Mouse (Mus musculus) brown adipose tissue, adult 24 weeks (tissue): ENCODE results near the gene Rrp7a. TPM values are rescaled to one million over a fixed set of nuclear protein-coding genes. Genes with fewer than 3 reads are reported as not detected.

Experiments
- H3K27ac ChIP-seq: fragments of 200-500 bp; replicated peaks from 2 replicates; pipeline ENCODE4 v1.5.1; 2012; ENCODE audit warnings: low read depth, mild to moderate bottlenecking, low read length
- H3K4me1 ChIP-seq: fragments of 200-500 bp; 2 replicates; pipeline ENCODE4 v1.6.1; 2012; ENCODE audit warnings: low read length, mixed read lengths; ENCODE audit not compliant: control insufficient read depth, insufficient read depth, insufficient read length
- H3K4me3 ChIP-seq: fragments of 200-500 bp; 2 replicates; pipeline ENCODE4 v1.5.1; 2012; ENCODE audit warnings: low read depth, mild to moderate bottlenecking, low read length, moderate library complexity; ENCODE audit not compliant: insufficient read depth
- polyA plus RNA-seq: library from polyadenylated mRNA; stranded (reverse); fragments of >200 nt; gene quantifications from 2 replicates; pipeline ENCODE4 v1.2.4, GENCODE M21; 2012; ENCODE audit not compliant: missing spikeins, insufficient read depth, insufficient read length

Rrp7a gene
- polyA plus RNA-seq, 1 experiment: 18.3 TPM

DNA sequence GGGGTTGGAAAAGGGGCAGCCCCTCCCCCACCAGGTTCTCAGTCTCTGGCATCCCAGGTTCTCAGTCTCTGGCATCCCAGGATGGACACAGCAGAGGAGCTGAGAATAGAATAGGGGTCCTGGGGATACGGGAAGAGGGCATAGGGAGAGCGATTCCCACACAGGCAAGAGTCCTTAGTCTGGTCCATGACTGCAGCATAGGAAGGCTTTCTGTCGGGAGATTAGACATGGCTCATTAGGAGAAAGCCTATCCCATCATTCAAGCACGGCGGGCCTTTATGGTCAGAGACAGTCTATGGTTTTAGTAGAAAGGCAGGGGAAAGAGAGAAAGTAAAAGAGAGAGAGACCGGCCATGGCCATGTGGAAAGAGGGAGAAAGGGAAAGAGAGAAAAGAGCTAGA is 14.8 kb downstream of the Rrp7a start:
- Histone ChIP-seq H3K4me3 (no peak overlapping the region), H3K27ac (no peak overlapping the region), H3K4me1 (no peaks in the 10 kb centered on the region)

GRCm38 (mm10) chr15:83106426-83106825 is 16.2 kb downstream of the Rrp7a start:
- Histone ChIP-seq H3K4me3 (no peak overlapping the region), H3K4me1 (no peaks in the 10 kb centered on the region), H3K27ac (no peak overlapping the region)

DNA sequence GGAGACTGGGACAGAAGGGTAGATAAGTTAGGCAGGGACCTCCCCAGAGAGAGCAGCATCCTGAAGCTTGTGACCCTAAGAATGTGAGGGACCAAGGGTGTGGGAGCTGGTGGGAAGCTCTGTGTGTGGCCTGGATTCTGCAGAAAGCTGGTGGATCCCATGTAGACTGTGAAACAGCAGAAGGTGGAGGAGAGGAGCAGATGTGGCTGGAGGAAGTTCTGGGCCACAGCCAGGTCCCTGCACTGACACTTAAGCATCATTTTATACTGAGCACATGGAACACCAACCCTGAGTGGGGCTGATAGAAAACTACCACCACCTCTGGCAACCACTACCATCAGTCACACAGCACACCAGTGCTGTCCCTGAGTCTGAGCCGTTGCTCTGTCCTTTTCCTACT is 19.5 kb downstream of the Rrp7a start:
- H3K27ac ChIP-seq: no peak overlapping the region
- H3K4me1 ChIP-seq: no peaks in the 10 kb centered on the region
- no peak overlapping the region for H3K4me3 ChIP-seq

GRCm38 (mm10) chr15:83100332-83100662 is 22.3 kb downstream of the Rrp7a start:
- H3K4me1 ChIP-seq: no peaks in the 10 kb centered on the region
- H3K27ac ChIP-seq: peak overlapping the region; percentile 80
- H3K4me3 ChIP-seq: peak overlapping the region; percentile 85

- H3K4me1 ChIP-seq: no peaks in the 10 kb centered on the region
- H3K4me3 ChIP-seq: peak overlapping the region; percentile 85
- H3K27ac ChIP-seq: peak overlapping the region; percentile 80
Observed at GRCm38 (mm10) chr15:83099533-83100331, 22.9 kb downstream of the Rrp7a start.

GRCm38 (mm10) chr15:83095950-83096349 is 26.7 kb downstream of the Rrp7a start:
- Histone ChIP-seq H3K4me3 (no peak overlapping the region), H3K4me1 (no peaks in the 10 kb centered on the region), H3K27ac (no peak overlapping the region)

- H3K4me3 ChIP-seq: no peak overlapping the region
- H3K27ac ChIP-seq: no peak overlapping the region
- no peaks in the 10 kb centered on the region for H3K4me1 ChIP-seq
Observed at GRCm38 (mm10) chr15:83093687-83094086, 28.9 kb downstream of the Rrp7a start.

- Histone ChIP-seq H3K4me3 (no peak overlapping the region), H3K27ac (no peak overlapping the region), H3K4me1 (no peaks in the 10 kb centered on the region)
Observed at GRCm38 (mm10) chr15:83090874-83091273, 31.7 kb downstream of the Rrp7a start.

DNA sequence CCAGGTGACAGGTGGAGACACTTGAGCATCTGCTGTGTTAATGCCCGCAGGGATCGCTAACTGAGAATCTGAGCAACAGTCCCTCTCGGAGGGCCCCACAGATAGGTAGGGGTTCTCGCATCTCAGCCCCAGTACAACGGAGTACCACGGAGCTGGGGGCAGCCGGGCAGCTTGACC is 33.3 kb downstream of the Rrp7a start, which contains the start of gene Serhl:
TSS of gene Serhl (plus strand) at position 78 of the 177 bp plus-strand sequence.
- H3K4me1 ChIP-seq: no peaks in the 10 kb centered on the region

GRCm38 (mm10) chr15:83088495-83089428 is 33.8 kb downstream of the Rrp7a start:
- H3K27ac ChIP-seq: no peak overlapping the region
- no peak overlapping the region for H3K4me3 ChIP-seq
- no peaks in the 10 kb centered on the region for H3K4me1 ChIP-seq

More for the DNA sequence above, 33.3 kb downstream of the Rrp7a start, which contains the start of gene Serhl:
- Histone ChIP-seq H3K27ac (no peak within 1 kb of the TSS), H3K4me3 (no peak within 1 kb of the TSS)

- no peak overlapping the region for H3K4me3 ChIP-seq
- H3K4me1 ChIP-seq: no peaks in the 10 kb centered on the region
- no peak overlapping the region for H3K27ac ChIP-seq
Observed at GRCm38 (mm10) chr15:83086636-83087328, 35.8 kb downstream of the Rrp7a start.

GRCm38 (mm10) chr15:83085901-83086300 is 36.7 kb downstream of the Rrp7a start:
- no peaks in the 10 kb centered on the region for H3K4me1 ChIP-seq
- H3K4me3 ChIP-seq: no peak overlapping the region
- H3K27ac ChIP-seq: no peak overlapping the region

- Histone ChIP-seq H3K27ac (no peak overlapping the region), H3K4me3 (no peak overlapping the region)
Observed at GRCm38 (mm10) chr15:83084022-83084640, 38.5 kb downstream of the Rrp7a start.

DNA sequence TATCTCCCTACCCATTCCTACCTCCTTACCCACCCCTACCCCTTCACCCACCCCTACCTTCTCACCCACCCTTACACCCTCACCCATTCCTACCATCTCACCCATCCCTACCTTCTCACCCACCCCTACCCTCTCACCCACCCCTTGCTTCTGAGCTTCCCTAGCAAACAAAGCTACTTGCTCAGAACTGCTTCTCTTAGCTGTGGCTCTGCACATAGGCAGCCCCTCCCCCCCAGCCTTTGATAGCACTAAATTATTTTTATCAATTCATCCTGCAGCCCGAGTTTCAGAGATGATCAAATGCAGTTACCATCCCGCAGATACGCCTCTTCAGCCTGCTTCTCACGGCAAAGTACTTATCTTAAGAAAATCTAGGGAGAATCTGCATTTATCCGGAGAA is 39.1 kb downstream of the Rrp7a start:
- no peaks in the 10 kb centered on the region for H3K4me1 ChIP-seq
- no peak overlapping the region for H3K4me3 ChIP-seq
- no peak overlapping the region for H3K27ac ChIP-seq

More at GRCm38 (mm10) chr15:83084022-83084640, 38.5 kb downstream of the Rrp7a start:
- no peaks in the 10 kb centered on the region for H3K4me1 ChIP-seq
